7 mouse cellular contexts compared by ENCODE assay signal in the genomic region with DNA sequence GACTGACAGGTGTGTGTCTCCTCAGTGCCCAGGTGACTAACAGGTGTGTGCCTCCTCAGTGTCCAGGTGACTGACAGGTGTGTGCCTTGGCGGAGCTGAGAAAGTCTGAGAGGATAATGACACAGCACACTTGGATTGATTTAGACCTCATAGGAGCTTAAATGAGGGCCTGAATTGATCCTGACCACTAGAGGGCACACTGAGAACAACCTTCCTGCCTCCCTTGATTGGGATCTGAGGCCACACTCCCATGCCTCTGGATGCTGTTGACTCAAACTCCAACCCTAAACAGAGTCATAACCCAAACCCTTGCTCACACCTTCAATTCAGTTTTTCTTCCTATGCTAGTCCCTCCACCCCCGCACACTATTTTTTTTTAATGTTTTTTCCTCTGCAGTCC. TPM values are rescaled to one million over a fixed set of nuclear protein-coding genes. Genes with fewer than 3 reads are reported as not detected.
DNase-seq lines count a peak whose midpoint lies in the region; TF ChIP-seq lines count a peak whose summit lies in the region.

No protein-coding gene starts in this region.

- no peaks in the 10 kb centered on the region for H3K36me3 ChIP-seq in E14TG2a.4 (ENCODE audit: insufficient read depth, low read length)

- peaks cover 12% of the 10 kb centered on the region for H3K27me3 ChIP-seq in E14TG2a.4 (ENCODE audit: insufficient read depth, low read length)

- H3K9me3 ChIP-seq in E14TG2a.4 (ENCODE audit: low read length): no peaks in the 10 kb centered on the region

- H3K4me3 ChIP-seq in E14TG2a.4 (replicated peaks; ENCODE audit: low read length): no peak overlapping the region

- peaks cover 28% of the 10 kb centered on the region for H3K4me1 ChIP-seq in E14TG2a.4 (replicated peaks; ENCODE audit: low read depth, low read length)

- peak; percentile 76 for TF ChIP-seq CTCF in E14TG2a.4 (conservative IDR thresholded peaks at IDR 0.05; ENCODE audit: low read length)

- peak; percentile 65 for DNase-seq in layer of hippocampus, adult 11-12 months (ENCODE audit: low spot score)
- no peak for DNase-seq in layer of hippocampus, adult 9-10 months (ENCODE audit: low spot score)
- DNase-seq in R1 (ENCODE audit: low read depth, low spot score): peak; percentile 84
- peak; percentile 68 for DNase-seq in heart, postnatal 4 days
- peak; percentile 77 for DNase-seq in mesoderm, embryonic 11.5 days (ENCODE audit: low read depth, low spot score)
- no peak for DNase-seq in frontal cortex, postnatal 14 days (ENCODE audit: low spot score in 2 of 2)

RNA-seq across cellular contexts. Expression of a gene that starts 4.2 kb away (rescaled TPM):
- total RNA-seq in heart, postnatal 4 days (2021): not detected

RNA-seq across cellular contexts. Expression of a gene that starts 21.8 kb away (rescaled TPM):
- total RNA-seq in heart, postnatal 4 days (2021): 1 to 10 TPM; 4.0 TPM

RNA-seq across cellular contexts. Expression of a gene that starts 29.9 kb away (rescaled TPM):
- total RNA-seq in heart, postnatal 4 days (2021): 100 to 1,000 TPM; 263 to 285 TPM

RNA-seq across cellular contexts. Expression of a gene that starts 50.5 kb away (rescaled TPM):
- 10 to 100 TPM; 41.7 to 45.4 TPM for total RNA-seq in heart, postnatal 4 days (2021)

RNA-seq across cellular contexts. Expression of a gene that starts 51.0 kb away (rescaled TPM):
- not detected for total RNA-seq in heart, postnatal 4 days (2021)

Comparison
In these comparisons a context has a peak if more than half of its experiments do, and no peak if none do; other contexts are left out.
1. DNase-seq: peak in layer of hippocampus, adult 11-12 months (single experiment), R1 (single experiment), heart, postnatal 4 days (single experiment) and mesoderm, embryonic 11.5 days (single experiment); none in layer of hippocampus, adult 9-10 months (single experiment) and frontal cortex, postnatal 14 days (0 of 2).